Mouse (Mus musculus) MEL (cell line): Measurements from ENCODE around the gene Fth1. TPM values are rescaled to one million over a fixed set of nuclear protein-coding genes. Genes with fewer than 3 reads are reported as not detected.

ENCODE experiments used
- DNase-seq: peaks from one replicate; pipeline ENCODE4 v3.0.0; 2011; ENCODE audit warnings: low read depth, low spot score
- H3K27ac ChIP-seq: 2 replicates; pipeline ENCODE4 v1.5.1; 2012; ENCODE audit warnings: low read depth, mild to moderate bottlenecking, control low read depth, low read length, moderate library complexity; ENCODE audit not compliant: control insufficient read depth
- H3K27me3 ChIP-seq, 2 experiments: fragments of 150-350 bp in 1 of 2; sonication (generic) in 1 of 2; 2 replicates each; pipeline ENCODE4 v1.6.1; 2012; ENCODE audit warnings: low read length in 2 of 2, mild to moderate bottlenecking in 2 of 2, improper control_type of control experiment in 1 of 2, moderate library complexity in 1 of 2; ENCODE audit not compliant: insufficient read depth in 2 of 2, control insufficient read depth in 1 of 2
- H3K36me3 ChIP-seq, 2 experiments: 2 replicates each; pipeline ENCODE4 v1.6.1; 2012 to 2014; ENCODE audit warnings: low read length in 2 of 2, improper control_type of control experiment in 1 of 2, inconsistent platforms in 1 of 2, mild to moderate bottlenecking in 1 of 2; ENCODE audit not compliant: insufficient read depth in 2 of 2, control insufficient read depth in 1 of 2
- H3K4me1 ChIP-seq, 2 experiments: fragments of 150-350 bp in 1 of 2; sonication (generic) in 1 of 2; 2 replicates each; pipeline ENCODE4 v1.6.1; 2012; ENCODE audit warnings: low read length in 2 of 2, improper control_type of control experiment in 1 of 2, mild to moderate bottlenecking in 1 of 2; ENCODE audit not compliant: insufficient read depth in 2 of 2, control insufficient read depth in 1 of 2
- H3K4me3 ChIP-seq, 2 experiments: fragments of 150-350 bp in 1 of 2; sonication (generic) in 1 of 2; 2 replicates each; pipeline ENCODE4 v1.5.1; 2012; ENCODE audit warnings: low read depth in 2 of 2, low read length in 2 of 2, mild to moderate bottlenecking in 2 of 2, moderate library complexity in 2 of 2, control low read depth in 1 of 2, improper control_type of control experiment in 1 of 2; ENCODE audit not compliant: control insufficient read depth in 1 of 2, insufficient read depth in 1 of 2
- H3K79me2 ChIP-seq: 2 replicates; pipeline ENCODE4 v1.6.1; 2012; ENCODE audit warnings: mild to moderate bottlenecking, low read length, moderate library complexity; ENCODE audit not compliant: control insufficient read depth, poor library complexity, insufficient read depth
- H3K9ac ChIP-seq: 2 replicates; pipeline ENCODE4 v1.6.1; 2012; ENCODE audit warnings: low read depth, mild to moderate bottlenecking, control low read depth, low read length, moderate library complexity; ENCODE audit not compliant: control insufficient read depth, poor library complexity, severe bottlenecking
- H3K9me3 ChIP-seq: fragments of 150-350 bp; sonication (generic); replicated peaks from 2 replicates; pipeline ENCODE4 v1.6.1; 2012; ENCODE audit warnings: mild to moderate bottlenecking, low read length, improper control_type of control experiment, moderate library complexity; ENCODE audit not compliant: insufficient read depth
- BHLHE40 ChIP-seq: IDR thresholded peaks from 2 replicates; pipeline ENCODE4 v1.6.1; 2012; ENCODE audit warnings: low read depth, mild to moderate bottlenecking, inconsistent platforms, low read length, improper control_type of control experiment, borderline replicate concordance
- CTCF ChIP-seq, 3 experiments: IDR thresholded peaks in 2 of 3; conservative IDR thresholded peaks in 1 of 3; 2 replicates each; pipeline ENCODE4 v1.5.1; 2011 to 2012; ENCODE audit warnings: low read length in 3 of 3, low read depth in 2 of 3, mild to moderate bottlenecking in 2 of 3, improper control_type of control experiment in 1 of 3, inconsistent platforms in 1 of 3, mixed read lengths in 1 of 3, moderate library complexity in 1 of 3; ENCODE audit not compliant: control insufficient read depth in 1 of 3, insufficient read depth in 1 of 3, poor library complexity in 1 of 3, severe bottlenecking in 1 of 3
- E2F4 ChIP-seq: IDR thresholded peaks from 2 replicates; pipeline ENCODE4 v1.6.1; 2011; ENCODE audit warnings: low read depth, low read length, improper control_type of control experiment, borderline replicate concordance
- ELF1 ChIP-seq: IDR thresholded peaks from 2 replicates; pipeline ENCODE4 v1.6.1; 2014; ENCODE audit warnings: low read depth, mild to moderate bottlenecking, inconsistent platforms, low read length, improper control_type of control experiment, moderate library complexity
- EP300 ChIP-seq, 2 experiments: IDR thresholded peaks; 2 replicates each; pipeline ENCODE4 v1.6.1; 2011; ENCODE audit warnings: improper control_type of control experiment in 2 of 2, low read length in 2 of 2, low read depth in 1 of 2, mild to moderate bottlenecking in 1 of 2
- ETS1 ChIP-seq: IDR thresholded peaks from 2 replicates; pipeline ENCODE4 v1.6.1; 2012; ENCODE audit warnings: low read depth, mild to moderate bottlenecking, inconsistent platforms, low read length, improper control_type of control experiment, moderate library complexity
- GABPA ChIP-seq: IDR thresholded peaks from 2 replicates; pipeline ENCODE4 v1.6.1; 2012; ENCODE audit warnings: low read depth, mild to moderate bottlenecking, inconsistent platforms, low read length, improper control_type of control experiment, moderate library complexity
- GATA1 ChIP-seq: IDR thresholded peaks from 2 replicates; pipeline ENCODE4 v1.6.1; 2011; ENCODE audit warnings: low read depth, low read length, improper control_type of control experiment
- HCFC1 ChIP-seq: IDR thresholded peaks from 2 replicates; pipeline ENCODE4 v1.6.1; 2012; ENCODE audit warnings: low read depth, mild to moderate bottlenecking, inconsistent platforms, low read length, improper control_type of control experiment, moderate library complexity
- JUND ChIP-seq: IDR thresholded peaks from 2 replicates; pipeline ENCODE4 v1.6.1; 2011; ENCODE audit warnings: low read depth, mild to moderate bottlenecking, improper control_type of control experiment, low read length
- KAT2A ChIP-seq: conservative IDR thresholded peaks from 2 replicates; pipeline ENCODE4 v1.6.1; 2012; ENCODE audit warnings: low read depth, low read length, improper control_type of control experiment, inconsistent platforms
- MAFK ChIP-seq: IDR thresholded peaks from 2 replicates; pipeline ENCODE4 v1.6.1; 2011; ENCODE audit warnings: low read depth, mild to moderate bottlenecking, low read length, improper control_type of control experiment, borderline replicate concordance
- MAX ChIP-seq: IDR thresholded peaks from 2 replicates; pipeline ENCODE4 v1.6.1; 2011; ENCODE audit warnings: low read length, improper control_type of control experiment
- MAZ ChIP-seq: IDR thresholded peaks from 2 replicates; pipeline ENCODE4 v1.6.1; 2012; ENCODE audit warnings: low read depth, mild to moderate bottlenecking, inconsistent platforms, low read length, improper control_type of control experiment
- MYB ChIP-seq: IDR thresholded peaks from 2 replicates; pipeline ENCODE4 v1.6.1; 2011; ENCODE audit warnings: mild to moderate bottlenecking, low read depth, low read length, improper control_type of control experiment
- MYC ChIP-seq: IDR thresholded peaks from 2 replicates; pipeline ENCODE4 v1.6.1; 2011; ENCODE audit warnings: low read depth, mild to moderate bottlenecking, low read length, improper control_type of control experiment, moderate library complexity
- POLR2A ChIP-seq, 2 experiments: IDR thresholded peaks; 2 replicates each; pipeline ENCODE4 v1.6.1; 2011 to 2012; ENCODE audit warnings: low read length in 2 of 2, mild to moderate bottlenecking in 2 of 2, control low read depth in 1 of 2, improper control_type of control experiment in 1 of 2, low read depth in 1 of 2, moderate library complexity in 1 of 2; ENCODE audit not compliant: control insufficient read depth in 1 of 2, insufficient read depth in 1 of 2, poor library complexity in 1 of 2
- RAD21 ChIP-seq: IDR thresholded peaks from 2 replicates; pipeline ENCODE4 v1.6.1; 2011; ENCODE audit warnings: mild to moderate bottlenecking, low read depth, low read length, improper control_type of control experiment
- RCOR1 ChIP-seq: IDR thresholded peaks from 2 replicates; pipeline ENCODE4 v1.6.1; 2012; ENCODE audit warnings: low read depth, mild to moderate bottlenecking, inconsistent platforms, low read length, improper control_type of control experiment
- SIN3A ChIP-seq: IDR thresholded peaks from 2 replicates; pipeline ENCODE4 v1.6.1; 2012; ENCODE audit warnings: low read length, improper control_type of control experiment, inconsistent platforms
- SMC3 ChIP-seq: IDR thresholded peaks from 2 replicates; pipeline ENCODE4 v1.6.1; 2011; ENCODE audit warnings: low read depth, low read length, improper control_type of control experiment
- TAL1 ChIP-seq: IDR thresholded peaks from 2 replicates; pipeline ENCODE4 v1.6.1; 2012; ENCODE audit warnings: mild to moderate bottlenecking, inconsistent platforms, low read length, moderate library complexity, mixed read lengths
- TBP ChIP-seq: IDR thresholded peaks from 2 replicates; pipeline ENCODE4 v1.8.0; 2011; ENCODE audit warnings: low read depth, low read length, improper control_type of control experiment
- UBTF ChIP-seq: IDR thresholded peaks from 2 replicates; pipeline ENCODE4 v1.6.1; 2012; ENCODE audit warnings: low read depth, mild to moderate bottlenecking, inconsistent platforms, low read length, improper control_type of control experiment, moderate library complexity, borderline replicate concordance; ENCODE audit not compliant: insufficient read depth
- ZC3H11A ChIP-seq: IDR thresholded peaks from 2 replicates; pipeline ENCODE4 v1.6.1; 2012; ENCODE audit warnings: low read depth, mild to moderate bottlenecking, inconsistent platforms, low read length, improper control_type of control experiment
- ZKSCAN1 ChIP-seq: IDR thresholded peaks from 2 replicates; pipeline ENCODE4 v1.6.1; 2012; ENCODE audit warnings: low read depth, mild to moderate bottlenecking, inconsistent platforms, low read length, improper control_type of control experiment, moderate library complexity
- ZMIZ1 ChIP-seq: IDR thresholded peaks from 2 replicates; pipeline ENCODE4 v1.6.1; 2012; ENCODE audit warnings: low read depth, mild to moderate bottlenecking, inconsistent platforms, low read length, improper control_type of control experiment, moderate library complexity
- ZNF384 ChIP-seq: IDR thresholded peaks from 2 replicates; pipeline ENCODE4 v1.6.1; 2012; ENCODE audit warnings: low read depth, mild to moderate bottlenecking, inconsistent platforms, low read length, improper control_type of control experiment
- polyA plus RNA-seq, 2 experiments: library from polyadenylated mRNA; stranded (reverse) in 1 of 2; unstranded in 1 of 2; fragments of >175 nt in 1 of 2; fragments of >200 nt in 1 of 2; gene quantifications; 2 replicates each; pipeline versions ENCODE4 v1.2.1 to v1.2.4; 2012; ENCODE audit warnings: low replicate concordance in 2 of 2, low read depth in 1 of 2; ENCODE audit not compliant: insufficient read length in 2 of 2, insufficient read depth in 1 of 2, missing spikeins in 1 of 2
- total RNA-seq: library from RNA; depleted of rRNA; stranded (reverse); fragments of 300-350 nt; gene quantifications from 2 replicates; pipeline ENCODE4 v1.2.3, GENCODE M21; 2012

The Fth1 gene
- total and polyA plus RNA-seq, 3 experiments, result 444 to 2,175 (median 2,118) TPM

DNA sequence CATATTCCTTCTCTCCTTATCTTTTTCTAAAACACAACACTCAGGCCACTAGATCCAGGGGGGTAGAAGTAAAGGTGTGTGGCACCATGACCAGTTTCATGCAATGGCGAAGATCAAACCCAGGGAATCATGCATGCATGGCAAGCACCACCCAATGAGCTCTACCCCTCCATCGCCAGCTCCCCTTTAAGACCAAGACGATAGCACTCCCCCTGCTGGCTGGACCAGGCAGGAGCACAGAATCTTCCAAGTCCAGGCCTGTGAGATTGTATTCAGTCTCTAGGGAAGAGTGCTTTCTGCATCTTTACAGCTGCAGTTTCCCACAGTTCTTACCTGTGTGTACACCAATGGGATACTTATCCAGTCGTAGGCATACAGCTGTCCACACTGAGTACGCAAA, 10.9 kb downstream of the Fth1 start:
- Histone ChIP-seq H3K4me1 (peaks cover 0 to 17% of the 10 kb centered on the region in 2 experiments), H3K27me3 (no peaks in the 10 kb centered on the region), H3K79me2 (no peaks in the 10 kb centered on the region), H3K27ac (no peak overlapping the region), H3K4me3 (no peak overlapping the region), H3K9ac (no peak overlapping the region), H3K36me3 (peaks cover 0 to 8% of the 10 kb centered on the region in 2 experiments; a peak in 2 of 4 replicates), H3K9me3 (no peaks in the 10 kb centered on the region)
- peak; percentile 86 for DNase-seq
- TF ChIP-seq RCOR1, result no peak
- no peak for TF ChIP-seq ZNF384
- TF ChIP-seq KAT2A, result no peak
- TF ChIP-seq BHLHE40, result no peak
- peak; percentile 41; the same call in 1 of the 2 replicates for TF ChIP-seq SIN3A
- no peak for TF ChIP-seq HCFC1
- TF ChIP-seq GABPA, result no peak
- peak; percentile 99 for TF ChIP-seq SMC3
- TF ChIP-seq MYC, result 0 out of 2 replicates have a peak, but pooled peaks have one; percentile 24
- TF ChIP-seq TBP, result 0 out of 2 replicates have a peak, but pooled peaks have one; percentile 33
- TF ChIP-seq EP300 (IDR thresholded peaks at IDR 0.05; ENCODE audit: low read depth in 1 of 2, low read length in 2 of 2), result no peak
- TF ChIP-seq JUND, result no peak
- no peak for TF ChIP-seq ETS1
- TF ChIP-seq POLR2A (IDR thresholded peaks at IDR 0.05; ENCODE audit: control insufficient read depth in 1 of 2, insufficient read depth in 1 of 2, low read depth in 1 of 2, low read length in 2 of 2, poor library complexity in 1 of 2), result no peak
- no peak for TF ChIP-seq MYB
- peak; percentile 60; the same call in 1 of the 2 replicates for TF ChIP-seq MAZ
- no peak for TF ChIP-seq MAX
- TF ChIP-seq ELF1, result no peak
- TF ChIP-seq GATA1, result no peak
- peak; percentile 92 to 99 (median 94) for TF ChIP-seq CTCF (IDR thresholded peaks at IDR 0.05 in 2 of 3, conservative IDR thresholded peaks at IDR 0.05 in 1 of 3; ENCODE audit: control insufficient read depth in 1 of 3, insufficient read depth in 1 of 3, low read depth in 2 of 3, low read length in 3 of 3, poor library complexity in 1 of 3, severe bottlenecking in 1 of 3)
- no peak for TF ChIP-seq MAFK
- TF ChIP-seq ZC3H11A, result peak; percentile 94
- TF ChIP-seq UBTF, result no peak
- no peak for TF ChIP-seq ZMIZ1
- peak; percentile 81 for TF ChIP-seq RAD21
- TF ChIP-seq E2F4, result no peak
- TF ChIP-seq TAL1, result no peak
- TF ChIP-seq ZKSCAN1, result no peak
